Mouse (Mus musculus): ENCODE measurements around the gene Cep295nl. TPM values are rescaled to one million over a fixed set of nuclear protein-coding genes. Genes with fewer than 3 reads are reported as not detected.

Cep295nl gene
- polyA plus RNA-seq, 1 experiment = 0.60 TPM

- Histone ChIP-seq H3ac (ENCODE audit: control insufficient read depth, insufficient read length) (no peak overlapping the region), H3K27me3 (ENCODE audit: control insufficient read depth, insufficient read depth, insufficient read length) (no peaks in the 10 kb centered on the region), H3K79me2 (ENCODE audit: control insufficient read depth, insufficient read depth) (no peaks in the 10 kb centered on the region), H3K4me2 (ENCODE audit: low read depth) (no peak overlapping the region), H3K36me3 (ENCODE audit: control insufficient read depth, insufficient read depth) (no peaks in the 10 kb centered on the region), H3K4me3 (no peak overlapping the region)
- TF ChIP-seq MYOG (IDR thresholded peaks at IDR 0.05; ENCODE audit: control insufficient read depth in 1 of 3, insufficient read depth in 1 of 3, insufficient read length in 2 of 3, low read depth in 2 of 3) = no peak
- TF ChIP-seq REST (IDR thresholded peaks at IDR 0.05; ENCODE audit: insufficient read depth, insufficient read length) = no peak
- TF ChIP-seq USF1 (IDR thresholded peaks at IDR 0.05; ENCODE audit: low read depth) = no peak
- no peak for TF ChIP-seq SRF (IDR thresholded peaks at IDR 0.05; ENCODE audit: control insufficient read depth, insufficient read length, low read depth)
These were observed 33.2 kb upstream of the Cep295nl start for GRCm38 (mm10) chr11:118375461-118375860.

GRCm38 (mm10) chr11:118375006-118375405 lies 32.7 kb upstream of the Cep295nl start:
- no peaks in the 10 kb centered on the region for H3K79me2 ChIP-seq (ENCODE audit: control insufficient read depth, insufficient read depth)
- no peak overlapping the region for H3K4me3 ChIP-seq
- H3K4me2 ChIP-seq (ENCODE audit: low read depth) = no peak overlapping the region
- no peaks in the 10 kb centered on the region for H3K36me3 ChIP-seq (ENCODE audit: control insufficient read depth, insufficient read depth)
- TF ChIP-seq USF1 (IDR thresholded peaks at IDR 0.05; ENCODE audit: low read depth) = no peak
- no peak for TF ChIP-seq CEBPB (IDR thresholded peaks at IDR 0.05; ENCODE audit: insufficient read depth, poor library complexity, severe bottlenecking)
- no peak for TF ChIP-seq E2F4 (IDR thresholded peaks at IDR 0.05; ENCODE audit: insufficient read depth)
- no peak for TF ChIP-seq REST (IDR thresholded peaks at IDR 0.05; ENCODE audit: insufficient read depth, insufficient read length)
- TF ChIP-seq TCF12 (IDR thresholded peaks at IDR 0.05; ENCODE audit: insufficient read depth, poor library complexity, severe bottlenecking) = no peak
- TF ChIP-seq POLR2A (IDR thresholded peaks at IDR 0.05; ENCODE audit: insufficient read length, low read depth) = no peak
- TF ChIP-seq POLR2AphosphoS2 (IDR thresholded peaks at IDR 0.05; ENCODE audit: insufficient read length, low read depth) = no peak
- no peak for TF ChIP-seq MYOG (IDR thresholded peaks at IDR 0.05; ENCODE audit: control insufficient read depth in 1 of 3, insufficient read depth in 1 of 3, insufficient read length in 2 of 3, low read depth in 2 of 3)
- TF ChIP-seq MYOD1 (IDR thresholded peaks at IDR 0.05; ENCODE audit: control insufficient read depth in 1 of 3, insufficient read length in 2 of 3, low read depth in 2 of 3) = no peak
- no peak for TF ChIP-seq TCF3 (IDR thresholded peaks at IDR 0.05; ENCODE audit: insufficient read length, low read depth)
- no peak for TF ChIP-seq MAX (IDR thresholded peaks at IDR 0.05; ENCODE audit: low read depth)
- no peak for TF ChIP-seq SRF (IDR thresholded peaks at IDR 0.05; ENCODE audit: control insufficient read depth, insufficient read length, low read depth)
- H3K27me3 ChIP-seq (ENCODE audit: control insufficient read depth, insufficient read depth, insufficient read length) = no peaks in the 10 kb centered on the region
- no peak overlapping the region for H3ac ChIP-seq (ENCODE audit: control insufficient read depth, insufficient read length)

GRCm38 (mm10) chr11:118374506-118374905 lies 32.2 kb upstream of the Cep295nl start:
- TF ChIP-seq MAX (IDR thresholded peaks at IDR 0.05; ENCODE audit: low read depth) = no peak
- no peak for TF ChIP-seq POLR2A (IDR thresholded peaks at IDR 0.05; ENCODE audit: insufficient read length, low read depth)
- no peak for TF ChIP-seq MYOG (IDR thresholded peaks at IDR 0.05; ENCODE audit: control insufficient read depth in 1 of 3, insufficient read depth in 1 of 3, insufficient read length in 2 of 3, low read depth in 2 of 3)
- TF ChIP-seq REST (IDR thresholded peaks at IDR 0.05; ENCODE audit: insufficient read depth, insufficient read length) = no peak
- TF ChIP-seq CEBPB (IDR thresholded peaks at IDR 0.05; ENCODE audit: insufficient read depth, poor library complexity, severe bottlenecking) = no peak
- no peak for TF ChIP-seq MYOD1 (IDR thresholded peaks at IDR 0.05; ENCODE audit: control insufficient read depth in 1 of 3, insufficient read length in 2 of 3, low read depth in 2 of 3)
- TF ChIP-seq POLR2AphosphoS2 (IDR thresholded peaks at IDR 0.05; ENCODE audit: insufficient read length, low read depth) = no peak

GRCm38 (mm10) chr11:118372641-118373040 lies 30.3 kb upstream of the Cep295nl start:
- TF ChIP-seq USF1 (IDR thresholded peaks at IDR 0.05; ENCODE audit: low read depth) = no peak
- no peak for TF ChIP-seq TCF3 (IDR thresholded peaks at IDR 0.05; ENCODE audit: insufficient read length, low read depth)
- TF ChIP-seq REST (IDR thresholded peaks at IDR 0.05; ENCODE audit: insufficient read depth, insufficient read length) = no peak
- no peak for TF ChIP-seq MAX (IDR thresholded peaks at IDR 0.05; ENCODE audit: low read depth)
- TF ChIP-seq MYOG (IDR thresholded peaks at IDR 0.05; ENCODE audit: control insufficient read depth in 1 of 3, insufficient read depth in 1 of 3, insufficient read length in 2 of 3, low read depth in 2 of 3) = no peak
- no peak for TF ChIP-seq E2F4 (IDR thresholded peaks at IDR 0.05; ENCODE audit: insufficient read depth)
- TF ChIP-seq POLR2AphosphoS2 (IDR thresholded peaks at IDR 0.05; ENCODE audit: insufficient read length, low read depth) = no peak
- TF ChIP-seq SRF (IDR thresholded peaks at IDR 0.05; ENCODE audit: control insufficient read depth, insufficient read length, low read depth) = no peak
- no peak for TF ChIP-seq CEBPB (IDR thresholded peaks at IDR 0.05; ENCODE audit: insufficient read depth, poor library complexity, severe bottlenecking)
- Histone ChIP-seq H3K36me3 (ENCODE audit: control insufficient read depth, insufficient read depth) (no peaks in the 10 kb centered on the region), H3K4me2 (ENCODE audit: low read depth) (no peak overlapping the region), H3K4me3 (no peak overlapping the region), H3K79me2 (ENCODE audit: control insufficient read depth, insufficient read depth) (no peaks in the 10 kb centered on the region), H3ac (ENCODE audit: control insufficient read depth, insufficient read length) (no peak overlapping the region), H3K27me3 (ENCODE audit: control insufficient read depth, insufficient read depth, insufficient read length) (no peaks in the 10 kb centered on the region)

More at GRCm38 (mm10) chr11:118374506-118374905, 32.2 kb upstream of the Cep295nl start:
- H3ac ChIP-seq (ENCODE audit: control insufficient read depth, insufficient read length) = no peak overlapping the region
- H3K36me3 ChIP-seq (ENCODE audit: control insufficient read depth, insufficient read depth) = no peaks in the 10 kb centered on the region
- no peaks in the 10 kb centered on the region for H3K79me2 ChIP-seq (ENCODE audit: control insufficient read depth, insufficient read depth)
- no peak overlapping the region for H3K4me3 ChIP-seq
- no peaks in the 10 kb centered on the region for H3K27me3 ChIP-seq (ENCODE audit: control insufficient read depth, insufficient read depth, insufficient read length)
- no peak overlapping the region for H3K4me2 ChIP-seq (ENCODE audit: low read depth)

- TF ChIP-seq MYOD1 (IDR thresholded peaks at IDR 0.05; ENCODE audit: control insufficient read depth in 1 of 3, insufficient read length in 2 of 3, low read depth in 2 of 3) (no peak), E2F4 (IDR thresholded peaks at IDR 0.05; ENCODE audit: insufficient read depth) (no peak), TCF12 (IDR thresholded peaks at IDR 0.05; ENCODE audit: insufficient read depth, poor library complexity, severe bottlenecking) (no peak), MYOG (IDR thresholded peaks at IDR 0.05; ENCODE audit: control insufficient read depth in 1 of 3, insufficient read depth in 1 of 3, insufficient read length in 2 of 3, low read depth in 2 of 3) (no peak), MAX (IDR thresholded peaks at IDR 0.05; ENCODE audit: low read depth) (no peak), POLR2AphosphoS2 (IDR thresholded peaks at IDR 0.05; ENCODE audit: insufficient read length, low read depth) (no peak), USF1 (IDR thresholded peaks at IDR 0.05; ENCODE audit: low read depth) (no peak), REST (IDR thresholded peaks at IDR 0.05; ENCODE audit: insufficient read depth, insufficient read length) (no peak), POLR2A (IDR thresholded peaks at IDR 0.05; ENCODE audit: insufficient read length, low read depth) (no peak), SRF (IDR thresholded peaks at IDR 0.05; ENCODE audit: control insufficient read depth, insufficient read length, low read depth) (no peak), CEBPB (IDR thresholded peaks at IDR 0.05; ENCODE audit: insufficient read depth, poor library complexity, severe bottlenecking) (no peak)
- Histone ChIP-seq H3ac (ENCODE audit: control insufficient read depth, insufficient read length) (no peak overlapping the region), H3K36me3 (ENCODE audit: control insufficient read depth, insufficient read depth) (no peaks in the 10 kb centered on the region), H3K27me3 (ENCODE audit: control insufficient read depth, insufficient read depth, insufficient read length) (no peaks in the 10 kb centered on the region), H3K4me2 (ENCODE audit: low read depth) (no peak overlapping the region), H3K4me3 (no peak overlapping the region), H3K79me2 (ENCODE audit: control insufficient read depth, insufficient read depth) (no peaks in the 10 kb centered on the region)
These were observed 29.6 kb upstream of the Cep295nl start for GRCm38 (mm10) chr11:118371876-118372275.

Data from myocyte (in vitro differentiated cells).